Mouse (Mus musculus) heart, embryonic 15.5 days (tissue): ENCODE results near the gene Hist2h2bb. TPM values are rescaled to one million over a fixed set of nuclear protein-coding genes. Genes with fewer than 3 reads are reported as not detected.
A peak's percentile ranks its signal among the peaks of the same experiment; 100 is the strongest.
"Not testable (repeated sequence)": the region's sequence is repeated elsewhere in the genome, so short reads cannot be mapped to it uniquely, and the experiment has no call there.

Source experiments
- ATAC-seq: fragments of 200-750 bp; cut with Nextera tagmentation; replicated peaks from 2 replicates; pipeline ENCODE4 v1.8.0; 2017; ENCODE audit warnings: low read depth, moderate TSS enrichment; ENCODE audit not compliant: insufficient number of reproducible peaks, insufficient read depth, low FRiP score
- H3K27ac ChIP-seq: fragments of 300-500 bp; sonication (generic); 2 replicates; pipeline ENCODE4 v1.5.1; 2015; ENCODE audit warnings: mild to moderate bottlenecking, inconsistent platforms
- H3K27me3 ChIP-seq: fragments of 300-500 bp; sonication (generic); 2 replicates; pipeline ENCODE4 v1.6.1; 2015; ENCODE audit warnings: inconsistent platforms
- H3K36me3 ChIP-seq: fragments of 300-500 bp; sonication (generic); 2 replicates; pipeline ENCODE4 v1.6.1; 2015; ENCODE audit warnings: mild to moderate bottlenecking, inconsistent platforms
- H3K4me1 ChIP-seq: fragments of 300-500 bp; sonication (generic); replicated peaks from 2 replicates; pipeline ENCODE4 v1.6.1; 2015; ENCODE audit warnings: inconsistent platforms
- H3K4me2 ChIP-seq: fragments of 300-500 bp; sonication (generic); 2 replicates; pipeline ENCODE4 v1.6.1; 2015; ENCODE audit warnings: inconsistent platforms, mild to moderate bottlenecking, moderate library complexity
- H3K4me3 ChIP-seq: fragments of 300-500 bp; sonication (generic); 2 replicates; pipeline ENCODE4 v1.5.1; 2015; ENCODE audit warnings: mild to moderate bottlenecking, inconsistent platforms
- H3K9ac ChIP-seq: fragments of 300-500 bp; sonication (generic); 2 replicates; pipeline ENCODE4 v1.6.1; 2015; ENCODE audit warnings: mild to moderate bottlenecking, inconsistent platforms
- H3K9me3 ChIP-seq: fragments of 300-500 bp; sonication (generic); replicated peaks from 2 replicates; pipeline ENCODE4 v1.6.1; 2016; ENCODE audit warnings: inconsistent platforms
- WGBS: fragments of 180-500 bp; shearing (Covaris S2); methylation state at CpG from one replicate; pipeline ENCODE4 v1.1.7; 2015; ENCODE audit warnings: mixed read lengths; 5-methylcytosine and 5-hydroxymethylcytosine counted together
- polyA plus RNA-seq: library from polyadenylated mRNA; unstranded; fragments of >200 nt; fragmentation: Nextera tagmentation; extraction: Ambion mirVana; gene quantifications from 2 replicates; pipeline ENCODE4 v1.2.1, GENCODE M21; 2015

Gene Hist2h2bb
- polyA plus RNA-seq, 1 experiment from 2014 or later: 4.8 TPM

- H3K27me3 ChIP-seq: no peaks in the 10 kb centered on the region
- H3K36me3 ChIP-seq: no peaks in the 10 kb centered on the region
- ATAC-seq: peak; percentile 54
- 23% methylated on average over 30 of the region's 30 CpGs for WGBS
- peak within 1 kb of the TSS; percentile 60 for H3K9ac ChIP-seq
- peaks cover 23% of the 10 kb centered on the region for H3K4me1 ChIP-seq
- peak within 1 kb of the TSS; percentile 54 for H3K4me3 ChIP-seq
- peak within 1 kb of the TSS; percentile 82 for H3K4me2 ChIP-seq
- peak within 1 kb of the TSS; percentile 96 for H3K27ac ChIP-seq
- no peaks in the 10 kb centered on the region for H3K9me3 ChIP-seq
Observed at GRCm38 (mm10) chr3:96268051-96268775, 1.3 kb upstream of the Hist2h2bb start, which contains the start of gene Hist2h3b. Hist2h3b (plus strand) TSS chr3:96268654.

- not testable (repeated sequence) for H3K36me3 ChIP-seq, H3K27me3 ChIP-seq, H3K9me3 ChIP-seq
- peak; percentile 32; the same call in 1 of the 2 replicates for ATAC-seq
- Histone ChIP-seq H3K4me1 (peaks cover 21% of the 10 kb centered on the region), H3K4me3 (peak overlapping the region; percentile 54), H3K9ac (peak overlapping the region; percentile 60), H3K27ac (peak overlapping the region; percentile 96), H3K4me2 (peak overlapping the region; percentile 82)
- 1% methylated on average over 15 of the region's 44 CpGs for WGBS
Observed at GRCm38 (mm10) chr3:96268776-96269378, 675 bp upstream of the Hist2h2bb start.

DNA sequence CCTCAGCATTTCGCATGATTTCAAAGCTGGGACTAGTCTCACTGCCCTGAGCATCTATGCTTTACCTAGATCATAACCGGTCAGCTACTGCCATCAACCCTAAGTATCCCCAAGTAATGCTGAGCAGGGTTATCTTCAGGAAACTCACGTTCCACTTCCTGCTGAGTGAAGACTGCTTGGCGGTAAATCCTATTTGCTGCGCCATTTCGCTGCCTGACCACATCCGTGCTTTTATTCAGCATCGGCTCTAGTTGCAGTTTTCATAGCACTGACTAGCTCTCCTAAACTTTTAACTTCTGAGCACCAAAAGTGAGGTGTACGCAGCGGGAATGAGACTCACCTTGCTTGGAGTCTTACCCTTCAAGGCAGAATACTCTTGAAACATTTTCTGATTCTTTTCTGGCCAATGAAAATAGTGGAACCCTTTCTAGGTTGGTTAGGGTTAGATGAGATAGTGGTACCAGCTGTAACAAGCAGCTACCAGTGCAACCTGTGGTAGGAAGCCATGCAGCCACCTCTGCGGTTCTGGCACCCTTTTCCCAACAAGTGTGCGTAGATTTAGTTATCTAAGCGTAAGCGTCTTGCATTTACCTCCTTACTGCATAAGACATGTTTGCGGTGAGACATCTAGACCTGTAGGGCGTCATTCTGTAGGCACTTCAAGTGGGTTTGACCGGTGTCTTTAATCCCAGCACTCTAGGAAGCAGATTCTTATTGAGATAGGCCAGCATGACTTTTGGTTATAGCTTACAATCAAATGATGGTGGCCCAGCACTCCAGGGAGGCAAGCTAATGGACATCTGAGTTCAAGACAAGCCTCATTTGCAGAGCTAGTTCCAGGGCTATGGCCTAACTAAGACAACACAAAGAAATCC lies 4.3 kb downstream of the Hist2h2bb start:
- Histone ChIP-seq H3K27me3 (peaks cover 4% of the 10 kb centered on the region; the same call in 1 of the 2 replicates), H3K4me1 (peaks cover 15% of the 10 kb centered on the region), H3K4me2 (no peak overlapping the region), H3K9me3 (no peaks in the 10 kb centered on the region), H3K9ac (no peak overlapping the region), H3K4me3 (no peak overlapping the region), H3K27ac (no peak overlapping the region), H3K36me3 (no peaks in the 10 kb centered on the region)
- no peak for ATAC-seq
- WGBS: 76% methylated on average over 17 of the region's 17 CpGs

DNA sequence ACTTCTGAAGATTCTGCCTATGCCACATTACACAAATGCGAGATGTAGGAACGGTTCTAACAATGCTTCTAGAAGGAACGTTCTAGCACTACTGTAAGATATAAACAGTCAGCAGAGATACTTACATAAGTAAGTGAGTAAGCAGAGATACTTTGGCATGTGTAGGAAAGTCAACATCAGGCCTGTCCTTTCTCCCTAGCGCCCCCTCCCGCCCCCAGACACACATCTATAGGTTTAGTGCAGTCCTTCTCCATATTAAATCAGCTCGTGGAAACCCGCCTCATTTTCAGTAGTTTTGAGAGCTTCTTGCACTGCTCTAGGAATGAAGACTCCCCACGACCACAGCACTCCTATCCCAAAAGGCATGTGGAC lies 7.9 kb downstream of the Hist2h2bb start:
- 17% methylated on average over 8 of the region's 8 CpGs for WGBS
- peak; percentile 25; the same call in 1 of the 2 replicates for ATAC-seq

GRCm38 (mm10) chr3:96277800-96278624 lies 8.5 kb downstream of the Hist2h2bb start:
- Histone ChIP-seq H3K27me3 (peaks cover 5% of the 10 kb centered on the region), H3K9me3 (no peaks in the 10 kb centered on the region), H3K36me3 (no peaks in the 10 kb centered on the region), H3K4me1 (peaks cover 9% of the 10 kb centered on the region), H3K27ac (peak overlapping the region; percentile 77), H3K4me3 (peak overlapping the region; percentile 56), H3K9ac (peak overlapping the region; percentile 50), H3K4me2 (peak overlapping the region; percentile 81)
- ATAC-seq: peak; percentile 91
- under 1% methylated on average over 49 of the region's 49 CpGs for WGBS

More for the DNA sequence above, 7.9 kb downstream of the Hist2h2bb start:
- H3K36me3 ChIP-seq: no peaks in the 10 kb centered on the region
- H3K4me2 ChIP-seq: peak overlapping the region; percentile 81
- H3K4me1 ChIP-seq: peaks cover 9% of the 10 kb centered on the region
- peak overlapping the region; percentile 50 for H3K9ac ChIP-seq
- peak overlapping the region; percentile 56 for H3K4me3 ChIP-seq
- peaks cover 4% of the 10 kb centered on the region; the same call in 1 of the 2 replicates for H3K27me3 ChIP-seq
- H3K9me3 ChIP-seq: no peaks in the 10 kb centered on the region
- peak overlapping the region; percentile 77 for H3K27ac ChIP-seq

DNA sequence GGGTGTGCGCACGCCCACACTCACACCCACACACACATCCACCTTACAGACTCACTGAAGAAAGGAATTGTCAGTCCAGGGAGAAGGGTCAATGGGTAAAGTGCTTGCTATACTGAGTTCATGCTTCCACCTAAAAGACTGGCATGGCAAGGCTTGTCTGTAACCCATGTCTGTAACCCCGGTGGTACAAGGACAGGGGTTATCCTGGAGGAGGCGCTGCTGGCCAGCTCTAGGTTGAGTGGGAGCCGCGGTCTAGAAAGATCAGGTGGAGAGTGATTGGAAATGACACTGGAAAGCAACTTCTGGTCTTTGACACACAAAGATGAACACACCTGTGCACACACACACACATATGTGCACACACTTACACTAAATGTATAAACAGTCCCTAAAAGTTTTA lies 11.1 kb downstream of the Hist2h2bb start:
- 49% methylated on average over 6 of the region's 6 CpGs for WGBS
- peaks cover 16% of the 10 kb centered on the region for H3K4me1 ChIP-seq
- H3K27ac ChIP-seq: no peak overlapping the region
- H3K4me2 ChIP-seq: no peak overlapping the region
- H3K9me3 ChIP-seq: no peaks in the 10 kb centered on the region
- H3K36me3 ChIP-seq: no peaks in the 10 kb centered on the region
- no peak overlapping the region for H3K9ac ChIP-seq
- no peak overlapping the region for H3K4me3 ChIP-seq
- no peak for ATAC-seq
- peaks cover 17% of the 10 kb centered on the region for H3K27me3 ChIP-seq

DNA sequence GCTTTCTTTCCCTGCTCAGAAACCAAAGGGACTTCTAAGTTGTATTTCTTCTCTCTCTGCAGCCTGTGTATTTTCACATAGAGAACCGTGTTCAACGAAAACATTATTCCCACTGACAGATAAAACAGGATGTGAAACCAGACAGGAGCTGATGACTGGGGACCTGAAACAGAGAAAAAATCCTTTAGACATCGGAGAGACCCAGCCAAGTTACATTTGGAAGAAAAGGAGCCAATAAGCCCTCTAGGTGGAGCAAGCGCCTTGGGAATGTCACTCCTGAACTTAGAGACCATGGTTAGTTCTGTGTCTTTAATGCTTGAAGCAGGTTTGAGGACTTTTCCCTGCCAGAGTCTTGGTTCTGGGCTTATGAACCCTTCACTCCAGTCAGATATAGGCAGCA lies 14.9 kb downstream of the Hist2h2bb start:
- no peak overlapping the region for H3K9ac ChIP-seq
- 13% methylated on average over 4 of the region's 4 CpGs for WGBS
- peak overlapping the region; percentile 8; the same call in 1 of the 2 replicates for H3K4me3 ChIP-seq

DNA sequence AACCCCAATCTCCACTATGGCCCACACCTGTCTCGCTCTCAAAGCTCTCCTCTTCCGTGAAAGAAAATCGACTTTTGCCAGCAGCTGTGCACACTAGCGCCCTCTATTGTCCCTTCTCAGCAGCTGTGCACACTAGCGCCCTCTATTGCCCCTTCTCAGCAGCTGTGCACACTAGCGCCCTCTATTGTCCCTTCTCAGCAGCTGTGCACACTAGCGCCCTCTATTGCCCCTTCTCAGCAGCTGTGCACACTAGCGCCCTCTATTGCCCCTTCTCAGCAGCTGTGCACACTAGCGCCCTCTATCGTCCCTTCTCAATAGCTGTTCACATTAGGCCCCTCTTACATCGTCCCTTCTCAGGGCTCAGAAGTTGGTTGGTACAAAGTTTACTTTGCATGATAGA lies 17.8 kb downstream of the Hist2h2bb start:
- H3K4me2 ChIP-seq, H3K9ac ChIP-seq, H3K4me3 ChIP-seq, H3K36me3 ChIP-seq, H3K4me1 ChIP-seq, H3K27ac ChIP-seq, ATAC-seq, H3K9me3 ChIP-seq: not testable (repeated sequence)
- peaks cover 19% of the 10 kb centered on the region for H3K27me3 ChIP-seq
- WGBS: 87% methylated on average over 11 of the region's 11 CpGs

More for the DNA sequence above, 14.9 kb downstream of the Hist2h2bb start:
- peaks cover 19% of the 10 kb centered on the region for H3K27me3 ChIP-seq
- H3K27ac ChIP-seq: no peak overlapping the region
- no peak for ATAC-seq
- no peaks in the 10 kb centered on the region for H3K9me3 ChIP-seq
- no peaks in the 10 kb centered on the region for H3K36me3 ChIP-seq
- peaks cover 8% of the 10 kb centered on the region; the same call in 1 of the 2 replicates for H3K4me1 ChIP-seq
- peak overlapping the region; percentile 39 for H3K4me2 ChIP-seq

GRCm38 (mm10) chr3:96289201-96289600 lies 19.6 kb downstream of the Hist2h2bb start:
- H3K27me3 ChIP-seq: peaks cover 10% of the 10 kb centered on the region; the same call in 1 of the 2 replicates
- no peaks in the 10 kb centered on the region for H3K36me3 ChIP-seq
- no peak overlapping the region for H3K9ac ChIP-seq
- H3K27ac ChIP-seq: no peak overlapping the region
- no peaks in the 10 kb centered on the region for H3K9me3 ChIP-seq
- WGBS: 72% methylated on average over 3 of the region's 3 CpGs
- peaks cover 2% of the 10 kb centered on the region; the same call in 1 of the 2 replicates for H3K4me1 ChIP-seq
- ATAC-seq: no peak
- H3K4me3 ChIP-seq: no peak overlapping the region
- H3K4me2 ChIP-seq: no peak overlapping the region

DNA sequence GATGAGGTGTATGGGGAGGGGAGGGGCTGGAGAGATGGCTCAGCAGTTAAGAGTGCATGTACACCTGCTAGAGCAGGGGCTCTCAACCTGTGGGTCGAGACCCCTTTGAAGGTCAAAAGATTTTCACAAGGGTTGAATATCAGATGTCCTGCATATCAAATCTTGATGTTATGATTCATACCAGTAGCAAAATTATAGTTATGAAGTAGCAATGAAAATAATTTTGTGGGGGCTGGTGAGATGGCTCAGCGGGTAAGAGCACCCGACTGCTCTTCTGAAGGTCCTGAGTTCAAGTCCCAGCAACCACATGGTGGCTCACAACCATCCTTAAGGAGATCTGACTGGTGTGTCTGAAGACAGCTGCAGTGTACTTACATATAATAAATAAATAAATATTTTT lies 21.2 kb downstream of the Hist2h2bb start:
- not testable (repeated sequence) for H3K9ac ChIP-seq, H3K4me1 ChIP-seq, H3K4me3 ChIP-seq, ATAC-seq, H3K36me3 ChIP-seq, H3K27ac ChIP-seq, H3K27me3 ChIP-seq, H3K9me3 ChIP-seq, H3K4me2 ChIP-seq
- WGBS: 87% methylated on average over 3 of the region's 3 CpGs
